Mouse (Mus musculus): ENCODE data around the gene Prdx2. TPM values are rescaled to one million over a fixed set of nuclear protein-coding genes. Genes with fewer than 3 reads are reported as not detected.

The Prdx2 gene
- total and polyA plus RNA-seq, 2 experiments from 2014 or later = 802 to 904 TPM

DNA sequence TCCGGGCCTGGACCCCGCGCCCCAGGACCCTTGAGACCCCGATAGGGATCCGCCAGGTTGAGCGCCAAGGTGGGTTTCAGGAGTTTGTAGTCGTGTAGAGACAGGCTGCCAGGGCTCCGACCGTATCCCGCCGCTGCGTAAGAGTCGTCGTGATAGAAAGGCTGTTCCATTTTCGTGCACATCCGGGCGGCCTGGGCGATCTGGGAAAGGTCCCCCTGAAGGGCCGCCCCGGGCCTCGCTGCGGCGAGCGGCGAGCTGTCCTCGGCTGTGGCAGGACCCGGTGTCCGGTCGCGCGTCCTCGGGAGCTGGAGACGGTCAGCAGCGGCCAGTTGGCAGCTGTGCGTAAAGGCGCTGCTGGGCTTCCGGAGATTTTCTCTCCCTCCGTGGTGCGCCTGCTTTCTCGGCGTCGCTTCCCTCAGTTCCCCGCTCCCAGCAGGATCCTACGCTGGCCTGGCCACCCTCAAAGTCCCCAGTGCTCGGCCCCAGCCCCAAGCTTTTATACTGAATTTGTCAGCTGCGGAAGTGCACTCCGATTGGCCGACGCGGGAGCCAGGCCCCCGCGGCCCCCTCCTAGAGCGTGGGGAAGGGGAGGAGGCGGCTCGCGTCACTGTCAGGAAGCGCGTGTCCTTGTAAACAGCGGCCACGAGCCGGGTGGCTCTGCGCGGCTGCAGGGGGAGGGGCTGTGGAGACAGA is 9.0 kb downstream of the Prdx2 start, which contains the start of gene Junb:
TSS of gene Junb (minus strand) at position 471 of the 693 bp plus-strand sequence.
- peaks cover 1% of the 10 kb centered on the region; the same call in 1 of the 2 replicates for H3K36me3 ChIP-seq (ENCODE audit: insufficient read depth, low read length)
- H3K27ac ChIP-seq (ENCODE audit: low read depth, low read length) = peak within 1 kb of the TSS; percentile 55
- H3K27me3 ChIP-seq (ENCODE audit: insufficient read depth, low read length) = no peaks in the 10 kb centered on the region
- DNase-seq (ENCODE audit: low spot score) = peak; percentile 92
- H3K4me1 ChIP-seq (ENCODE audit: insufficient read depth, low read length) = peaks cover 25% of the 10 kb centered on the region
- WGBS = under 1% methylated on average over 62 of the region's 63 CpGs
- H3K4me3 ChIP-seq (ENCODE audit: low read depth, low read length) = peak within 1 kb of the TSS; percentile 56
- peak; percentile 65 for ATAC-seq (ENCODE audit: low FRiP score)
- H3K9ac ChIP-seq (replicated peaks; ENCODE audit: low read length, poor library complexity, severe bottlenecking) = peak within 1 kb of the TSS; percentile 66
- H3K4me2 ChIP-seq (ENCODE audit: low read depth, low read length, poor library complexity, severe bottlenecking) = peak within 1 kb of the TSS; percentile 100
- H3K9me3 ChIP-seq (ENCODE audit: low read length) = no peaks in the 10 kb centered on the region
- TF ChIP-seq CTCF (IDR thresholded peaks at IDR 0.05) = no peak

- H3K27ac ChIP-seq (ENCODE audit: low read depth, low read length) = peak overlapping the region; percentile 51; the same call in 1 of the 2 replicates
- WGBS = 2% methylated on average over 36 of the region's 42 CpGs
- H3K4me2 ChIP-seq (ENCODE audit: low read depth, low read length, poor library complexity, severe bottlenecking) = peak overlapping the region; percentile 100
- H3K36me3 ChIP-seq (ENCODE audit: insufficient read depth, low read length) = no peaks in the 10 kb centered on the region
- H3K4me3 ChIP-seq (ENCODE audit: low read depth, low read length) = peak overlapping the region; percentile 35
- peaks cover 28% of the 10 kb centered on the region for H3K4me1 ChIP-seq (ENCODE audit: insufficient read depth, low read length)
- no peaks in the 10 kb centered on the region for H3K27me3 ChIP-seq (ENCODE audit: insufficient read depth, low read length)
- peak overlapping the region; percentile 51 for H3K9ac ChIP-seq (replicated peaks; ENCODE audit: low read length, poor library complexity, severe bottlenecking)
- ATAC-seq (ENCODE audit: low FRiP score) (peak; percentile 34), DNase-seq (ENCODE audit: low spot score) (peak; percentile 93)
- no peaks in the 10 kb centered on the region for H3K9me3 ChIP-seq (ENCODE audit: low read length)
- no peak for TF ChIP-seq CTCF (IDR thresholded peaks at IDR 0.05)
These were observed 10.4 kb downstream of the Prdx2 start for GRCm38 (mm10) chr8:84979599-84980421.

DNA sequence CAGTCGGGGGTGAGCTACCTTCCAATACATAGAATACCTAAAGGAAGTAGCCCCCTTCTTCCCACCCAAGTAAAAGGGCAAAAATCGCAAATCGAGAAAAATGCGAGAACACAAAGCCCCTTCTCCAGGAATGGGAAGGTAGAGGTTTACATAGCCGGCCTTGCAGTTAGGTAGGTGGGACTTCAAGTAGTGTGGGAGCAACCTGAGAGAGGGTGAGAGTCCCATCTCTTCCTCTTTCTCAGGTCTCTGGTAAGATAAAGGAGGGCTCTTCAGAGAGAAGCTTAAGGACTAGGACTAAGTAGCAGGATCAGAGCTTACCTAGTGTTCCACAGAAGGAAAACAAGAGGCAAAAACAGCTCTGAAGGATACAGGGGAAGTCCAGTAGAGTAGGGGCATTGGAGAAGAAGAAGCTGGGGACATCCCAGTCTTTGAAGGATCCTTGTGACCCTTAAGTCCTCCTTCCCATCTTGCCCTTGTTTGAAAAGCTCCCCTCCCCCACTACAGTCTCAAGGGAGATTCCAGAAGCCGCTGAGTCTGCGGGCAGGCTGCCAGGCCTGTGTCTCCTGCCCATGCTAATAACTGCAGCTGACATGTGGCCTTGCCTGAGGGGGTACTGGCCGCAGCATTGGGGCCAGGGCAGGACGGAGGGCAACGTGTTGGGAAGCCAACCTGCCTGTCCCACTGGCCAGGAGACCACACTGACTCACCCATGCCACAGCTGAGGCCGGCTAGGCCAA is 11.4 kb downstream of the Prdx2 start:
- no peak overlapping the region for H3K4me3 ChIP-seq (ENCODE audit: low read depth, low read length)
- no peaks in the 10 kb centered on the region for H3K27me3 ChIP-seq (ENCODE audit: insufficient read depth, low read length)
- H3K4me2 ChIP-seq (ENCODE audit: low read depth, low read length, poor library complexity, severe bottlenecking) = peak overlapping the region; percentile 100; the same call in 1 of the 2 replicates
- DNase-seq (ENCODE audit: low spot score) (peak; percentile 67), ATAC-seq (ENCODE audit: low FRiP score) (no peak)
- H3K9ac ChIP-seq (replicated peaks; ENCODE audit: low read length, poor library complexity, severe bottlenecking) = no peak overlapping the region
- WGBS = 29% methylated on average over 11 of the region's 11 CpGs
- 0 out of 2 replicates have a peak overlapping the region, but pooled peaks have one; percentile 18 for H3K27ac ChIP-seq (ENCODE audit: low read depth, low read length)
- H3K4me1 ChIP-seq (ENCODE audit: insufficient read depth, low read length) = peaks cover 30% of the 10 kb centered on the region
- H3K36me3 ChIP-seq (ENCODE audit: insufficient read depth, low read length) = no peaks in the 10 kb centered on the region
- no peaks in the 10 kb centered on the region for H3K9me3 ChIP-seq (ENCODE audit: low read length)
- no peak for TF ChIP-seq CTCF (IDR thresholded peaks at IDR 0.05)

DNA sequence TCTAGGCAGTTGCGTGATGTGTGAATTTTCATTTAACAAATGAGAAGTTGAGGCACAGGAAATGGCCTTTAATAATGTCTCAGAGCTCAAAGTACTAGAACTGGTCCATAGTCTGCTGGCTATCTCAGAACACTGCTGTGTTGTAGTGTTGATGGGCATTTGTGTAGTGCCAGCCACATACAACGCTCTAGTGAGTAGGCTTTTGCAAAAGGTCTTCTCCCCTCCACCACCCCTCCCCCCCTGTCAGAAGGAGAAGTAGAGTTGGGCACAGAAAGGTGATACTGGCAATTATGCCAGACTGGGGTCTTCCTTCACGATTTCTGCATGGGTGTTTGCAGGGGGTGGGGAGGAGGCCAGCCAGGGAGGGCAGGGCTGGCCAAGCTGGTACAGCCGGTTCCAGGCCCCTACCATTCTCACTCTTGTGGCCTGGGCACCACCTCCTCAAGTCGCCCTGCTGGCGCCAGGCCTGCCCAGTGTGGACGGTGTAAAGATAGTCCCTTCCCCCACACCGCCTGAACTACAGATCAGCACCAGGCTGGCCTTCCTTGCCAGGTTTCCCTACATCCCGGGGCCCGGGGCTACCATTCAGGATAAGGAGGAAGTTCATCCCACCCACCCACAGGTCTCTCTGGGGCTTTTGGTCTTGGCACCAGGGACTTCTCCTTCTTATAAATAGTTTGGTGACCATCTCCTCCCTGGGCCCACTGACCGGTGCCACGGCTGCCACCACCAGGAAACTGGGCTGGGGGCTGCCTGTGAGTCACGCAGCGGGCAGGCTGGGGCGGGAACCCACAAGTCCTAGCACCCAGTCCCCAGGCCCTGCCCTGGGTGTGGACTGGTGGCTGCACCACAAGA is 12.5 kb downstream of the Prdx2 start:
- ATAC-seq (ENCODE audit: low FRiP score) (no peak), DNase-seq (ENCODE audit: low spot score) (no peak)
- no peak overlapping the region for H3K9ac ChIP-seq (replicated peaks; ENCODE audit: low read length, poor library complexity, severe bottlenecking)
- no peaks in the 10 kb centered on the region for H3K36me3 ChIP-seq (ENCODE audit: insufficient read depth, low read length)
- H3K4me1 ChIP-seq (ENCODE audit: insufficient read depth, low read length) = peaks cover 24% of the 10 kb centered on the region
- no peak for TF ChIP-seq CTCF (IDR thresholded peaks at IDR 0.05)
- H3K4me2 ChIP-seq (ENCODE audit: low read depth, low read length, poor library complexity, severe bottlenecking) = no peak overlapping the region
- H3K27me3 ChIP-seq (ENCODE audit: insufficient read depth, low read length) = no peaks in the 10 kb centered on the region
- H3K27ac ChIP-seq (ENCODE audit: low read depth, low read length) = no peak overlapping the region
- no peaks in the 10 kb centered on the region for H3K9me3 ChIP-seq (ENCODE audit: low read length)
- WGBS = 85% methylated on average over 15 of the region's 15 CpGs
- H3K4me3 ChIP-seq (ENCODE audit: low read depth, low read length) = no peak overlapping the region

DNA sequence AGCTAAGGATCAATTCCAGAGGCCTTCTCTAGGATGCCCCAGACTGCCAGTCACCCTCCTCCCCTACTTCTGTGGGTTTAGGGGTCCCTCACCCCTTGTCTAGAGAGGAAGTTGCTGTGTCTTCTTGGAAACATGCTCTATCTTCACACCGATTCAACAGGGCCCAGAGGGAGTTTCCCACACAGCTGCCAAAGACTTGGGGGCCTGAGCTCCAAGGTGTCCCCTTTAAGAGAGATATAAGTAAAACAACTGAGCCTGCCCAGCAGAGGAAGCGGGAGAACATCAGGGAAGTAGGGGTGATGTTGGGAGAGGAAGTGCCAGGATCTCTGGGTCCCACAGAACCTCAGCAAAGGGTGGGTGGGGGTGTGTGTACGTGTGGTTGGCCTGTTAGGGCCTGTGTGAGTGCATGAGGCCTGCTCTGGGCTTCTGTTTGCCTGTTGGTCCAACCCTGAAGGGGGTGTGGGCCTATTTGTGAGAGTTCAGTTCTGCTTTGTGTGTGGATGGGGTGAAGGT is 13.2 kb downstream of the Prdx2 start:
- H3K9ac ChIP-seq (replicated peaks; ENCODE audit: low read length, poor library complexity, severe bottlenecking) = no peak overlapping the region
- no peaks in the 10 kb centered on the region for H3K9me3 ChIP-seq (ENCODE audit: low read length)
- H3K27me3 ChIP-seq (ENCODE audit: insufficient read depth, low read length) = no peaks in the 10 kb centered on the region
- no peak overlapping the region for H3K4me2 ChIP-seq (ENCODE audit: low read depth, low read length, poor library complexity, severe bottlenecking)
- TF ChIP-seq CTCF (IDR thresholded peaks at IDR 0.05) = no peak
- no peak for ATAC-seq (ENCODE audit: low FRiP score)
- no peak overlapping the region for H3K27ac ChIP-seq (ENCODE audit: low read depth, low read length)
- DNase-seq (ENCODE audit: low spot score) = no peak
- WGBS = 80% methylated on average over 3 of the region's 3 CpGs
- H3K4me3 ChIP-seq (ENCODE audit: low read depth, low read length) = no peak overlapping the region
- H3K36me3 ChIP-seq (ENCODE audit: insufficient read depth, low read length) = no peaks in the 10 kb centered on the region
- peaks cover 21% of the 10 kb centered on the region for H3K4me1 ChIP-seq (ENCODE audit: insufficient read depth, low read length)

Measured in midbrain, postnatal 0 days (tissue).